Mouse (Mus musculus): ENCODE data around the gene 1700047I17Rik2.
"Not testable (repeated sequence)": the region's sequence is repeated elsewhere in the genome, so short reads cannot be mapped to it uniquely, and the experiment has no call there.

Gene 1700047I17Rik2

GRCm38 (mm10) chr12:55199306-55199705, at the start of gene 1700047I17Rik2:
Gene 1700047I17Rik2 (plus strand): TSS chr12:55199592.
- DNase-seq (ENCODE audit: extremely low spot score, low read depth, low spot score): not testable (repeated sequence)

DNA sequence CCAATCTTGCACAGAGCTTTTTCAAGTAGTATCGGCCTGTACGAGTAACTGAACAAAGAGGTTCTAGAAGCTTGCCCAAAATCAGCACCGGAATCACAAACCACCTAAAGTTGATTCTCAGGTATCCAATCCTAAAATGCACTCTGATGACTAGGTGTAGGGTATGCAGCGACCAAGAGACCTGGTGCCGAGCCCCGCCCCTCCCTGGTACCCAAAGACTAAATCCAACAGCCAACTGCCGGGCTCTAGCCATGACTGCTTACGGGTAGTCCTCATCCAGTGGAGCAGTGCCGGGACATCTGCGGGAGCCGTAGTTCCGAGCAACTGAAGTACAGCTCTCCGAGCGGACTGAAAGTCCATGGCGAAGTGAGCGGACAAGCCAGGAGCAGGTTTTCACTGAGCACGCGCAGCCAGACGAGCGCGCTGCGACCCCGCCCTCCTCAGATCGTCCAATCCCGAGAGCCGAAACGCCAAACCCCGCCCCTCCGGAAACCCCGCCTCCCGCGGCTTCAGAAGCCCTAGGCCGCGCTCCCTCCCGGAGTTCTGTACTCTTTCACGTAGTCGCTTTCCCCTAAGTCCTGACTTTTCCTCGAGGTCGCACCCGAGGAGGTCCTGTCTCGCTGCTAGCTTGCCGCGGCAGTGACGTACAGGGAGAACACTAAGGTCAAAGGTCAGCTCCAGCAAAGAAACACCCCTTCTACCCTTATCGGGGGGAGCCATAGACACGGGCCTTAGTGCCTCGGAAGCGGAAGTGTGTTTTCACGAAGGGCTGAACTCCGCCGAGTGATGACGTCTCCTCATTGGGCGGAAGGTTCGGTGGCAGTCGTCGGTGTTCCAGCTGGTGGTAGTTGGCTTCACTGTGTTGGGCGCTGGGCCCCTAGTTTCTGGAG, 44.6 kb upstream of the 1700047I17Rik2 start, which contains the start of gene Srp54b:
Srp54b (plus strand) TSS at position 546 of the 890 bp plus-strand sequence.
- DNase-seq (ENCODE audit: extremely low spot score, low read depth, low spot score): not testable (repeated sequence)

GRCm38 (mm10) chr12:55155449-55155783, 44.0 kb upstream of the 1700047I17Rik2 start:
- not testable (repeated sequence) for DNase-seq (ENCODE audit: extremely low spot score, low read depth, low spot score)

DNA sequence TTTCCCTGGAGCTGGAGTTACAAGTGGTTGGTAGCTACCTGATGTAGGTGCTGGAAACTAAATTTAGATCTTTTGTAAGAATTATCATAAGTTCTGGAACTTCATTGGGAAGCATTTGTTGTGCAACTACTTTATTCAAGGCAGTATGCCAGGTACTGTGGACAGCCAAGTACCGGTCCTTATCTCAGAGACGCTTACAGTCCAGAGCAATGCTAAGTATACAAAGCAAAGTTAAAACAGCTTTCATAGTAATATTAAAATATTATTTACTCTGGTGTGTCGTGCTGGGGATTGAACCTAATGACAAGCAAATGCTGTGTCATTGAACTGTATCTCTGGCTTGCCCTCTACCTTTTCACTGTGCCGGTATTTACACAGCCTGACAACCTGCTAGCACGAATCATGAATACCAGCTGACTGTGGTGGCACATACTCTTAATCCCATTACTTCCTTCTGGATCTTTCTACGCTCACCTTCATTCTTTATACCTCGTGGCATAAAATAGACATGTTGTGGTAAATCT, 32.3 kb upstream of the 1700047I17Rik2 start:
- DNase-seq (ENCODE audit: extremely low spot score, low read depth, low spot score): not testable (repeated sequence)

GRCm38 (mm10) chr12:55187686-55188085, 11.7 kb upstream of the 1700047I17Rik2 start:
- not testable (repeated sequence) for DNase-seq (ENCODE audit: extremely low spot score, low read depth, low spot score)

DNA sequence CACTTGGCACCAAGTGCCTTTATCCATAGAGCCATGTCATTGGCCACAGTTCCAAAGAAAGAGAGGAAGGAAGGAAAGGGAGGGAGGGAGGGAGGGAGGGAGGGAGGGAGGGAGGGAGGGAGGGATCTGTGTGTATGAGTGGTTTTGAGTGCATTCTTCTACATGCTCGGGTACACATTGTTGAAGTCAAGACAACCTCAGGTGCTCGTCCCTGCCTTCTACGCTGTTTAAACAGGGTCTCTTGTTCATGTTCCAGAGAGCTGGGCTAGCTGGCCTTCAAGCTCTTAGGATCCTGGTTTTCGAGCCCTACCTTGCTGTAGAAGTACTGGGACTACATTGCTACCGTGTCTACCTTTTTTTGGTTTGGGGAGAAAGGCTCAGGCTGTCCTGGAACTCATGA, 10.3 kb upstream of the 1700047I17Rik2 start:
- DNase-seq (ENCODE audit: extremely low spot score, low read depth, low spot score): not testable (repeated sequence)

GRCm38 (mm10) chr12:55199799-55200198, 407 bp downstream of the 1700047I17Rik2 start:
- not testable (repeated sequence) for DNase-seq (ENCODE audit: extremely low spot score, low read depth, low spot score)

GRCm38 (mm10) chr12:55212944-55213343, 13.6 kb downstream of the 1700047I17Rik2 start:
- not testable (repeated sequence) for DNase-seq (ENCODE audit: extremely low spot score, low read depth, low spot score)

DNA sequence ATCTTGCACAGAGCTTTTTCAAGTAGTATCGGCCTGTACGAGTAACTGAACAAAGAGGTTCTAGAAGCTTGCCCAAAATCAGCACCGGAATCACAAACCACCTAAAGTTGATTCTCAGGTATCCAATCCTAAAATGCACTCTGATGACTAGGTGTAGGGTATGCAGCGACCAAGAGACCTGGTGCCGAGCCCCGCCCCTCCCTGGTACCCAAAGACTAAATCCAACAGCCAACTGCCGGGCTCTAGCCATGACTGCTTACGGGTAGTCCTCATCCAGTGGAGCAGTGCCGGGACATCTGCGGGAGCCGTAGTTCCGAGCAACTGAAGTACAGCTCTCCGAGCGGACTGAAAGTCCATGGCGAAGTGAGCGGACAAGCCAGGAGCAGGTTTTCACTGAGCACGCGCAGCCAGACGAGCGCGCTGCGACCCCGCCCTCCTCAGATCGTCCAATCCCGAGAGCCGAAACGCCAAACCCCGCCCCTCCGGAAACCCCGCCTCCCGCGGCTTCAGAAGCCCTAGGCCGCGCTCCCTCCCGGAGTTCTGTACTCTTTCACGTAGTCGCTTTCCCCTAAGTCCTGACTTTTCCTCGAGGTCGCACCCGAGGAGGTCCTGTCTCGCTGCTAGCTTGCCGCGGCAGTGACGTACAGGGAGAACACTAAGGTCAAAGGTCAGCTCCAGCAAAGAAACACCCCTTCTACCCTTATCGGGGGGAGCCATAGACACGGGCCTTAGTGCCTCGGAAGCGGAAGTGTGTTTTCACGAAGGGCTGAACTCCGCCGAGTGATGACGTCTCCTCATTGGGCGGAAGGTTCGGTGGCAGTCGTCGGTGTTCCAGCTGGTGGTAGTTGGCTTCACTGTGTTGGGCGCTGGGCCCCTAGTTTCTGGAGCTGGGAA, 30.5 kb downstream of the 1700047I17Rik2 start, which contains the start of gene Srp54c:
Srp54c (plus strand) TSS at position 543 of the 894 bp plus-strand sequence.
- not testable (repeated sequence) for DNase-seq (ENCODE audit: extremely low spot score, low read depth, low spot score)

GRCm38 (mm10) chr12:55230520-55230861, 31.1 kb downstream of the 1700047I17Rik2 start:
- not testable (repeated sequence) for DNase-seq (ENCODE audit: extremely low spot score, low read depth, low spot score)

- not testable (repeated sequence) for DNase-seq (ENCODE audit: extremely low spot score, low read depth, low spot score)
Measured at GRCm38 (mm10) chr12:55242243-55242642, 42.9 kb downstream of the 1700047I17Rik2 start.

- not testable (repeated sequence) for DNase-seq (ENCODE audit: extremely low spot score, low read depth, low spot score)
Measured at GRCm38 (mm10) chr12:55261950-55262349, 62.6 kb downstream of the 1700047I17Rik2 start.

DNA sequence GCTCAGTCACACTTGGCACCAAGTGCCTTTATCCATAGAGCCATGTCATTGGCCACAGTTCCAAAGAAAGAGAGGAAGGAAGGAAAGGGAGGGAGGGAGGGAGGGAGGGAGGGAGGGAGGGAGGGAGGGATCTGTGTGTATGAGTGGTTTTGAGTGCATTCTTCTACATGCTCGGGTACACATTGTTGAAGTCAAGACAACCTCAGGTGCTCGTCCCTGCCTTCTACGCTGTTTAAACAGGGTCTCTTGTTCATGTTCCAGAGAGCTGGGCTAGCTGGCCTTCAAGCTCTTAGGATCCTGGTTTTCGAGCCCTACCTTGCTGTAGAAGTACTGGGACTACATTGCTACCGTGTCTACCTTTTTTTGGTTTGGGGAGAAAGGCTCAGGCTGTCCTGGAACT, 64.0 kb downstream of the 1700047I17Rik2 start:
- not testable (repeated sequence) for DNase-seq (ENCODE audit: extremely low spot score, low read depth, low spot score)

All from hindlimb bud, embryonic 11.5 days (tissue).